Mouse (Mus musculus) megakaryocyte, embryonic 14.5 days (primary cell): ENCODE data around the gene Tmed8.
"Not testable (repeated sequence)": the region's sequence is repeated elsewhere in the genome, so short reads cannot be mapped to it uniquely, and the experiment has no call there.

ENCODE experiments used
- FLI1 ChIP-seq: IDR thresholded peaks from 2 replicates; pipeline ENCODE4 v1.6.1; 2012; ENCODE audit warnings: low read length, inconsistent platforms, mixed read lengths
- GATA1 ChIP-seq: IDR thresholded peaks from 3 replicates; pipeline ENCODE4 v1.6.1; 2012; ENCODE audit warnings: mixed read lengths, low read length, inconsistent platforms, borderline replicate concordance

DNA sequence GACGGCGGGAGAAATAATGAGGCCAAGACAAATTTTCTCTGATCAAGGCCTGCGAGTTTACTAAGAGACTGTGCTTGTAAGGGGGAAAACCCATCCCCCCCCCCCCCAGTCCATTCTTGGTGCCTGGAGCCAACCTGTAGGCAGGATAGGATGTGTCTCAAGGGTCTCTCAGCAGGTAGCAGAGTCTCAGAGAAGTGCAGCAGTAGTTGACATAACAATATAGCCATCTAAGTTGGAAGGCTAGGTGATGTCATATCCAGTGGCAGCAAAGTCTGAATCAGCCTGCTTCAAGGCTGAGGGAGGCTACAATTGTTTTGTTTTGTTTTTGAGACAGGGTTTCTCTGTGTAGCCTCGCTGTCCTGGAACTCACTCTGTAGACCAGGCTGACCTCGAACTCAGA lies 5.5 kb upstream of the Tmed8 start:
- not testable (repeated sequence) for TF ChIP-seq GATA1, FLI1
